Mouse (Mus musculus) liver (tissue): ENCODE results near the gene Col9a2.
A peak's percentile ranks its signal among the peaks of the same experiment; 100 is the strongest.

Experiments used
- DNase-seq: peaks from one replicate; pipeline ENCODE4 v3.0.0-alpha.2; 2020; ENCODE audit warnings: mixed read lengths

Col9a2 gene

GRCm38 (mm10) chr4:121039331-121040115 lies at the start of gene Col9a2:
TSS of gene Col9a2 (plus strand) at chr4:121039385.
- peak; percentile 16 for DNase-seq

- no peak for DNase-seq
Observed at GRCm38 (mm10) chr4:120992284-120992683, 46.9 kb upstream of the Col9a2 start.

GRCm38 (mm10) chr4:120993025-120993424 lies 46.2 kb upstream of the Col9a2 start:
- no peak for DNase-seq

GRCm38 (mm10) chr4:120995911-120996310 lies 43.3 kb upstream of the Col9a2 start:
- DNase-seq = no peak

- peak; percentile 18 for DNase-seq
Observed at GRCm38 (mm10) chr4:121001042-121001441, 38.1 kb upstream of the Col9a2 start.

- no peak for DNase-seq
Observed at GRCm38 (mm10) chr4:121001659-121002058, 37.5 kb upstream of the Col9a2 start.

- no peak for DNase-seq
Observed at GRCm38 (mm10) chr4:121002400-121003171, 36.6 kb upstream of the Col9a2 start.

GRCm38 (mm10) chr4:121003611-121004091 lies 35.5 kb upstream of the Col9a2 start:
- no peak for DNase-seq

GRCm38 (mm10) chr4:121004679-121005078 lies 34.5 kb upstream of the Col9a2 start:
- DNase-seq = no peak

- no peak for DNase-seq
Observed at GRCm38 (mm10) chr4:121007006-121007405, 32.2 kb upstream of the Col9a2 start.

GRCm38 (mm10) chr4:121008071-121008745 lies 31.0 kb upstream of the Col9a2 start:
- DNase-seq = no peak

GRCm38 (mm10) chr4:121009151-121009550 lies 30.0 kb upstream of the Col9a2 start:
- no peak for DNase-seq

- DNase-seq = no peak
Observed at GRCm38 (mm10) chr4:121010770-121011549, 28.2 kb upstream of the Col9a2 start.

GRCm38 (mm10) chr4:121014594-121015267 lies 24.5 kb upstream of the Col9a2 start:
- DNase-seq = peak; percentile 63

- no peak for DNase-seq
Observed at GRCm38 (mm10) chr4:121015268-121015659, 23.9 kb upstream of the Col9a2 start.

- peak; percentile 64 for DNase-seq
Observed at GRCm38 (mm10) chr4:121016021-121016898, 22.9 kb upstream of the Col9a2 start.

- DNase-seq = peak; percentile 100
Observed at GRCm38 (mm10) chr4:121016928-121017657, 22.1 kb upstream of the Col9a2 start, which contains the start of gene Smap2. TSS of gene Smap2 (minus strand) at chr4:121017247.

GRCm38 (mm10) chr4:121018250-121018649 lies 20.9 kb upstream of the Col9a2 start:
- DNase-seq = no peak

GRCm38 (mm10) chr4:121020040-121020790 lies 19.0 kb upstream of the Col9a2 start:
- no peak for DNase-seq
